Mouse (Mus musculus): ENCODE measurements around the gene Atxn2.

DNA sequence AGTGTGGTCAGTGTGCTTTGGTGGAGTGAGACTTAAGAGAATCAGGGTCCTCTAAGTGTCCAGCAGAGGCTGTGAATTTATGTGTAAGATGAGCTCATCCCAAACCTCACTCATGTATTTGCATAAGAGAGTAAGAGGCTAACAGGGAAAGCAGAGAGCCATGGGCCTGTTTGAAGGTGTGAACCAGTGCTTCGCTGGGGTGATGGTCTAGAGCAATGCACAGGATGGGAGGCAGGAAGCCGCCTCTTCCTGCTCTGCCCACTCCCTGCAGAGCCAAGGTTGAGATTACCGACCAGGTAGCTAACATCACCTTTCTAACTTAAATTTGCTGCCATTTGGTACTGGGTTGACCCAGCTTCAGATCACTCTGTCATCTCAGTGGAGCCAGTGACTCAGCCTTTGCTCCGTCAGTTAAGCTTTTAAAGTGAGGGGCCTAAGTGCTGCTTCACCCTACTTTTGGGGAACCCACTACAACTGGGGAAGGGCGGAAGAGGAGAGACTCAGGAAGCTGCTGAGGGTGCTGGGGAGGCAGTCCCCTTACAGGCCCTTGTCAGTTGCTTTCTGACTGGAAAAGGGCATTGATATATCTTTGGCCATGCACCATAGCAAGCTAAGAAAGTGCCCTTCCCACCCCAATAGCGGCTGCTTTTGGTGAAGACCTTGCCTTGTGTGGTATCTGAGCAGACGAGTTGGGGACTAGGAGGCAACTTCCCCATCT, 101.5 kb downstream of the Atxn2 start:
- no peak for TF ChIP-seq CTCF (IDR thresholded peaks at IDR 0.05; ENCODE audit: low read depth)
- no peak for TF ChIP-seq EP300 (IDR thresholded peaks at IDR 0.05; ENCODE audit: low read depth)
